Mouse (Mus musculus) lung, postnatal 0 days (tissue): ENCODE data around the gene Acsl1.

Experiments
- CTCF ChIP-seq: IDR thresholded peaks from 2 replicates; pipeline ENCODE4 v1.5.1; 2016; ENCODE audit warnings: antibody characterized with exemption, mild to moderate bottlenecking
- EP300 ChIP-seq: IDR thresholded peaks from 2 replicates; pipeline ENCODE4 v1.6.1; 2016; ENCODE audit warnings: antibody characterized with exemption, mild to moderate bottlenecking, control low read depth

GRCm38 (mm10) chr8:46474634-46475033, 3.8 kb downstream of the Acsl1 start:
- TF ChIP-seq EP300 (no peak), CTCF (no peak)
